Mouse (Mus musculus): Measurements from ENCODE around the gene Nrip1. TPM values are rescaled to one million over a fixed set of nuclear protein-coding genes. Genes with fewer than 3 reads are reported as not detected.

The Nrip1 gene
- polyA plus RNA-seq, 1 experiment from 2014 or later = 35.0 TPM

DNA sequence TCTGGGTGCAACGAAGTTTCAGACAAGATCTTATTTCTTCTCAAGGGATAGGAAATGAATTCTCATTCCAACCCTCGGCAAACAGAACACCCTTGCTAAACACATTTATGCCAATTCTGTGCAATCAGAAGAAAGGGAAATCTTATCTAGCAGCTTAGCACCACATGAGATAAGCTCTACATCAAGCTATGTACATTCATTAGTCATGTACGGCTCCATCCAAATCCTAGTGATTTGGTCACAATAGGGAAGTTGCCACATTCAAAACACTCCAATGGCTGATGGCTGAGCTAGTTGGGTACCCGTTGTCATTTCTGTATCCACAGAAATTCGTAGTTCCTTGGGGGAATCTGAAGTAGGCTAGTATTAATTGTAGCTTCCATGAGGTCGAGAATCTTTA lies 91.8 kb downstream of the Nrip1 start:
- H3K4me3 ChIP-seq (ENCODE audit: low read depth, low read length) = no peak overlapping the region
- H3K4me2 ChIP-seq = no peak overlapping the region
- no peak overlapping the region for H3K9ac ChIP-seq (ENCODE audit: low read depth, low read length)
- H3K27ac ChIP-seq (ENCODE audit: low read depth, low read length) = no peak overlapping the region
- H3K4me1 ChIP-seq (replicated peaks; ENCODE audit: control insufficient read depth, insufficient read depth, low read length) = 0 out of 2 replicates have a peak, but pooled peaks cover 3% of the 10 kb centered on the region
- no peaks in the 10 kb centered on the region for H3K36me3 ChIP-seq (ENCODE audit: control insufficient read depth, insufficient read depth, low read length)
- ATAC-seq (replicated peaks; ENCODE audit: low FRiP score) (no peak), DNase-seq (ENCODE audit: low spot score) (no peak)
- WGBS = 71% methylated on average over 6 of the region's 6 CpGs
- H3K9me3 ChIP-seq (ENCODE audit: control insufficient read depth, low read length) = no peaks in the 10 kb centered on the region
- no peaks in the 10 kb centered on the region for H3K27me3 ChIP-seq (replicated peaks; ENCODE audit: control insufficient read depth, insufficient read depth, low read length)

DNA sequence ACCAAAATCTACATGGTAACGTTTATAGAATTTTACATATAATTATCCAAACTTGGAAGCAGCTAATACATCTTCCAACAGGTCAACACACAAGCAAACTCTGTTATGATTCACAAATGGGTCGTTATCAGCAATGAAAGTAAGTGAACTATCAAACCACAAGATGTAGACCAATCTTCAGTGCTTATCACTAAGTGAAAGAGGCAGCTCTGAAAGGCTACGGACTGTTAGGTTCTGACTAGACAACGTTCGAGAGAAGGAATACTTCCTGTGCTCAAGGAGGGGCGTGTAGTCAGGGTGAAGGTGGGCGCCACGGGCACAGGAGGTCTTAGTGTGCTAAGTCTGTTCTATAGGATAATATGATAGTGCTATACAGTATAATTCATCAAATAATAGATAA lies 93.3 kb downstream of the Nrip1 start:
- no peaks in the 10 kb centered on the region for H3K27me3 ChIP-seq (replicated peaks; ENCODE audit: control insufficient read depth, insufficient read depth, low read length)

DNA sequence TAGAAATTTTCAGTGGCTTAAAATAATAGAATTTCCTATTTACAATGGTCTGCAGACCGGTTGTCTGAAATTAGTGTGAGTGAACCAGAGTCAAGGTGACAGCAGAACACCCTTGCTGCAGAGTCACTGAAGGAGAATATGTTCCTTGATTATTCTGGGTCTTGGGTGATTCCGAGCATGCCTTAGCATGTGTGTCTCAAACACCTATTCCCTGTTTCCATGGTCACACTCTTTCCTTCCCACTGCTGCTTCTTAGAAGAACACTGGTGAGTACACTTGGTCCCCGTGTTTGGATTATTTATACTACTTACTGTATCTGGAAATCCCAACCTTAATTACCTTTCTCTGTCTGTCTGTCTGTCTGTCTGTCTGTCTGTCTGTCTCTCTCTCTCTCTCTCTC lies 97.4 kb downstream of the Nrip1 start:
- H3K4me3 ChIP-seq (ENCODE audit: low read depth, low read length) = no peak overlapping the region
- H3K9me3 ChIP-seq (ENCODE audit: control insufficient read depth, low read length) = no peaks in the 10 kb centered on the region
- 80% methylated on average over 3 of the region's 3 CpGs for WGBS
- H3K36me3 ChIP-seq (ENCODE audit: control insufficient read depth, insufficient read depth, low read length) = no peaks in the 10 kb centered on the region
- no peak overlapping the region for H3K27ac ChIP-seq (ENCODE audit: low read depth, low read length)
- H3K4me2 ChIP-seq = no peak overlapping the region
- no peak for DNase-seq (ENCODE audit: low spot score)
- ATAC-seq (replicated peaks; ENCODE audit: low FRiP score) = no peak
- H3K4me1 ChIP-seq (replicated peaks; ENCODE audit: control insufficient read depth, insufficient read depth, low read length) = no peaks in the 10 kb centered on the region
- H3K27me3 ChIP-seq (replicated peaks; ENCODE audit: control insufficient read depth, insufficient read depth, low read length) = no peaks in the 10 kb centered on the region
- H3K9ac ChIP-seq (ENCODE audit: low read depth, low read length) = no peak overlapping the region

More for the DNA sequence above, 93.3 kb downstream of the Nrip1 start:
- H3K9ac ChIP-seq (ENCODE audit: low read depth, low read length) = no peak overlapping the region
- no peaks in the 10 kb centered on the region for H3K36me3 ChIP-seq (ENCODE audit: control insufficient read depth, insufficient read depth, low read length)
- H3K27ac ChIP-seq (ENCODE audit: low read depth, low read length) = no peak overlapping the region
- 0 out of 2 replicates have a peak, but pooled peaks cover 3% of the 10 kb centered on the region for H3K4me1 ChIP-seq (replicated peaks; ENCODE audit: control insufficient read depth, insufficient read depth, low read length)
- ATAC-seq (replicated peaks; ENCODE audit: low FRiP score) (peak; percentile 54), DNase-seq (ENCODE audit: low spot score) (no peak)
- 57% methylated on average over 8 of the region's 8 CpGs for WGBS
- no peak overlapping the region for H3K4me2 ChIP-seq
- no peak overlapping the region for H3K4me3 ChIP-seq (ENCODE audit: low read depth, low read length)
- no peaks in the 10 kb centered on the region for H3K9me3 ChIP-seq (ENCODE audit: control insufficient read depth, low read length)

DNA sequence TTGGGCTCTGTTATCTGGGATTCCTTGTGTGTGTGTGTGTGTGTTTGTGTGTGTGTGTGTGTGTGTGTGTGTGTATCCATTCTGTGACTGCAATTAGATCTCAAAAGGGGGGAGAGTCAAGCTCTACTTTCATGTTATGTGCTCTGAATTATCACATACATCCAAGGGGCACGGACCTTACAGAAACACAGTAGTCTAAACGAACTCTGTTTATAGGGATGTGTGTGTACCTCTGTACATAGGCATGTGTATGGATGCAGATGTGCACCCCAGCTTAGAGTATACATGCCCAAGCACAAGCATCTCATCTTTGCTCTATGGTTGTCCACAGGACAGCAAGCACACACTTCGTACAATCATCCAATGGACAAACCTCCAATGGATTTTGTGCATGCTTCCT lies 98.0 kb downstream of the Nrip1 start:
- 77% methylated on average over 3 of the region's 3 CpGs for WGBS
- H3K4me1 ChIP-seq (replicated peaks; ENCODE audit: control insufficient read depth, insufficient read depth, low read length) = no peaks in the 10 kb centered on the region
- no peaks in the 10 kb centered on the region for H3K27me3 ChIP-seq (replicated peaks; ENCODE audit: control insufficient read depth, insufficient read depth, low read length)
- H3K4me2 ChIP-seq = no peak overlapping the region
- no peak overlapping the region for H3K27ac ChIP-seq (ENCODE audit: low read depth, low read length)
- no peak for DNase-seq (ENCODE audit: low spot score)
- no peak for ATAC-seq (replicated peaks; ENCODE audit: low FRiP score)
- no peaks in the 10 kb centered on the region for H3K9me3 ChIP-seq (ENCODE audit: control insufficient read depth, low read length)
- H3K4me3 ChIP-seq (ENCODE audit: low read depth, low read length) = no peak overlapping the region
- no peaks in the 10 kb centered on the region for H3K36me3 ChIP-seq (ENCODE audit: control insufficient read depth, insufficient read depth, low read length)
- no peak overlapping the region for H3K9ac ChIP-seq (ENCODE audit: low read depth, low read length)

DNA sequence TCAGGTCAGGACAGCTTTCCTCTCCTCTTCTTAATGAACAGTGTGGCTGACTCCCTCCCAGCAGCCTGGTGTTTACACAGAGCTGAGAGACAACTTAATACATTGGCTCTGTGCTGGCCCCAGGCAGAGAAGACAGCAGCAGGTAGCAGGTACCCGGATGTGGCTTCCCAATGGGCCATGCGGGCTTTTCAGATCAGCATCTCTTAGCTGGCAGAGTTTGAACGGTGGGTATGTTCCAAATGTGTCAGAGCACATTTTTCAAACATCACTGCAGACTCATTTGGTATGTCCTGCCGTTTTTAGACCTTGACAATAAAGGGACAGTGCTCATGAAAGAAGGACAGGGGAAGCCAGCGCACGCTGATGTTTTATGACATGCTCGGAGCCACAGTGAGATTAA lies 98.5 kb downstream of the Nrip1 start:
- no peak overlapping the region for H3K9ac ChIP-seq (ENCODE audit: low read depth, low read length)
- no peak overlapping the region for H3K4me3 ChIP-seq (ENCODE audit: low read depth, low read length)
- 78% methylated on average over 7 of the region's 7 CpGs for WGBS
- H3K27me3 ChIP-seq (replicated peaks; ENCODE audit: control insufficient read depth, insufficient read depth, low read length) = no peaks in the 10 kb centered on the region
- no peaks in the 10 kb centered on the region for H3K4me1 ChIP-seq (replicated peaks; ENCODE audit: control insufficient read depth, insufficient read depth, low read length)
- ATAC-seq (replicated peaks; ENCODE audit: low FRiP score) = no peak
- H3K4me2 ChIP-seq = no peak overlapping the region
- DNase-seq (ENCODE audit: low spot score) = no peak
- no peaks in the 10 kb centered on the region for H3K36me3 ChIP-seq (ENCODE audit: control insufficient read depth, insufficient read depth, low read length)
- H3K27ac ChIP-seq (ENCODE audit: low read depth, low read length) = no peak overlapping the region
- H3K9me3 ChIP-seq (ENCODE audit: control insufficient read depth, low read length) = no peaks in the 10 kb centered on the region

DNA sequence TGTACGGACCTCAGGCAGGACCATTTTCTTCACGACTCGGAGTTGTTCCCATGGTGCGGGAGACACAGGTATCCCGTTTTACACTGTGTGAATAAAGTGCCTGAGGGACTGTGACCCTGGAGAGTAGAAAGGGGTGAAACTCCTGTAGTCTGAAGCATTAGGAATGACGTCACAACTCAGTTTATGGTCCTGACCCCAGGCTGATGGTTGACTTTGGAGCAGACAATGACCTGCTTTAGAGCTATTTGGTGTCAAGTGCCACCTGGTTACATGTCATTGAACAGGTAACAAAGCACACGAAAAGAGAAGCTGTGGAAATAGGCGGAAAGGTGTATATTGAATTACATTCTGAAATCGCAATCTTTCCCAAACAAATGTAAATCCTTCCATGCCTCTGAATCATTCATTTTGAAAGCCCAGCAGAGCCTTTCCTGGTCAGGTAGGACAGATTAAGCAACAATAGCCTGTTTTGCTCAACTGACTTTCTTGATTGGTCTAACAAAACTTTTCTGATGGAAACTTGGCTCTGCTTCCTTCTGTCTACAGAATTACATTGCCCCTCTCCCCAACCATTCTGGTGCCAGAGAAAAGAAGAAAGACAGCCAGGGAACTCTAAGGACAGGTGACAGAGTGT lies 106.9 kb downstream of the Nrip1 start:
- Histone ChIP-seq H3K9ac (ENCODE audit: low read depth, low read length) (no peak overlapping the region), H3K27me3 (replicated peaks; ENCODE audit: control insufficient read depth, insufficient read depth, low read length) (no peaks in the 10 kb centered on the region), H3K36me3 (ENCODE audit: control insufficient read depth, insufficient read depth, low read length) (no peaks in the 10 kb centered on the region), H3K4me1 (replicated peaks; ENCODE audit: control insufficient read depth, insufficient read depth, low read length) (no peaks in the 10 kb centered on the region), H3K4me3 (ENCODE audit: low read depth, low read length) (no peak overlapping the region), H3K9me3 (ENCODE audit: control insufficient read depth, low read length) (no peaks in the 10 kb centered on the region), H3K27ac (ENCODE audit: low read depth, low read length) (no peak overlapping the region), H3K4me2 (no peak overlapping the region)
- DNase-seq (ENCODE audit: low spot score) (no peak), ATAC-seq (replicated peaks; ENCODE audit: low FRiP score) (no peak)
- WGBS = 82% methylated on average over 9 of the region's 9 CpGs

DNA sequence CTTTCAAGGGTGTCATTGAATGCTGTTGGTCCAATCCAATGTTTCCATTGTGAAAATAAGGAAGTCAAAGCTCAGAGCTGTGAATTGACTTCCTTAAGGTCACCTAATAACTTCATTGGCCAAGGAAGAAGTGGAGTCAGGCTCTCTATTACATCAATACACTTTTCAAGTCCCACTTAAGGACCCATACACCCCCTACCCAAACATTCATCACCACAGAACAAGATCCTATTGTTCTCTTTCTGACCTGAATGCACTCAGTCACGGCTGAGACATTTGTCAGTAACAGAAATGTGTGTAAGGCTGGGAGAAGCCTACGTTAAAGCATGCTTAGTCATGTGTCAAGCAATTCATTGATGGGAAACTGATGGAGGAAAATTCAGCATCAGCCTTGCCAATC lies 107.8 kb downstream of the Nrip1 start:
- H3K36me3 ChIP-seq (ENCODE audit: control insufficient read depth, insufficient read depth, low read length) = no peaks in the 10 kb centered on the region
- 79% methylated on average over 2 of the region's 2 CpGs for WGBS
- H3K27ac ChIP-seq (ENCODE audit: low read depth, low read length) = no peak overlapping the region
- no peaks in the 10 kb centered on the region for H3K9me3 ChIP-seq (ENCODE audit: control insufficient read depth, low read length)
- H3K27me3 ChIP-seq (replicated peaks; ENCODE audit: control insufficient read depth, insufficient read depth, low read length) = no peaks in the 10 kb centered on the region
- DNase-seq (ENCODE audit: low spot score) (no peak), ATAC-seq (replicated peaks; ENCODE audit: low FRiP score) (no peak)
- H3K4me1 ChIP-seq (replicated peaks; ENCODE audit: control insufficient read depth, insufficient read depth, low read length) = no peaks in the 10 kb centered on the region
- no peak overlapping the region for H3K4me2 ChIP-seq
- H3K4me3 ChIP-seq (ENCODE audit: low read depth, low read length) = no peak overlapping the region
- H3K9ac ChIP-seq (ENCODE audit: low read depth, low read length) = no peak overlapping the region

DNA sequence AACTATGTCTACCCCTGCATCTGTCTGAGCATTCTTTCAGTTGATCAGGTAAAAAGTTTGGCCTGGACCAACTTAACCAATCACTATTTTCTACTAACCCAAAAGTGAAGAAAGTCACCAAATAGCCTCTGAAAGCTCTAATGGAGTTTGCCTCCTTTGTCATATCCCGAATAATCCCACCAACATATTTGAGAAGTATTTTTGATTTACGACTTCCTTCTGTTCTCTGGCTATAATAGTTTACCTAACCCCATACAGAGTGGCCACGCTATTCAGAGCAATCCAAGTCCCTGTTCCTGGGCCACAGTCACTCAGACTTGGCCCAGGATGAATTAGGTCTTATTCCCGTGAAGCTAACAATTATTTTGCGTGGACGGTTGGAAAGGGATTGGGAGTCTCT lies 108.3 kb downstream of the Nrip1 start:
- ATAC-seq (replicated peaks; ENCODE audit: low FRiP score) (no peak), DNase-seq (ENCODE audit: low spot score) (no peak)
- Histone ChIP-seq H3K36me3 (ENCODE audit: control insufficient read depth, insufficient read depth, low read length) (no peaks in the 10 kb centered on the region), H3K4me3 (ENCODE audit: low read depth, low read length) (no peak overlapping the region), H3K4me2 (no peak overlapping the region), H3K27ac (ENCODE audit: low read depth, low read length) (no peak overlapping the region), H3K9me3 (ENCODE audit: control insufficient read depth, low read length) (no peaks in the 10 kb centered on the region), H3K27me3 (replicated peaks; ENCODE audit: control insufficient read depth, insufficient read depth, low read length) (no peaks in the 10 kb centered on the region), H3K9ac (ENCODE audit: low read depth, low read length) (no peak overlapping the region), H3K4me1 (replicated peaks; ENCODE audit: control insufficient read depth, insufficient read depth, low read length) (no peaks in the 10 kb centered on the region)
- WGBS = 84% methylated on average over 6 of the region's 6 CpGs

DNA sequence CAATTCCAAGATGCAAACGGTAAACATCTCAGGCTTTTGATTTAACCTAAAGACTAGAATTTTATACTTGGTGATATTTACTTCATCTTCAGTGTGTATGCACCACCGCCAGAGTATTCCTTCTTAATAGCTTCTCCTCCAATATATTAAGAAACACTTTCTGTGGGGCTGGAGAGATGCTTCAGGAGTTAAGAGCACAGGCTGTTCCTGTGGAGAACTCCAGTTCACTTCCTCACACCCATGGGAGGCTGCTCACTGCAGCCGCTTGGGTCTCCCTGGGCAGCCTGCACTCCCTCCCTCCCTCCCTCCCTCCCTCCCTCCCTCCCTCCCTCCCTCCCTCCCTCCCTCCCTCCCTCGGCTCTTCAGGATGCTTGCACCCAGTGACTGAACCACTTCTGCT lies 110.2 kb downstream of the Nrip1 start:
- no peaks in the 10 kb centered on the region for H3K27me3 ChIP-seq (replicated peaks; ENCODE audit: control insufficient read depth, insufficient read depth, low read length)
- WGBS = 54% methylated on average over 3 of the region's 4 CpGs
- no peaks in the 10 kb centered on the region for H3K4me1 ChIP-seq (replicated peaks; ENCODE audit: control insufficient read depth, insufficient read depth, low read length)
- no peak overlapping the region for H3K4me2 ChIP-seq
- DNase-seq (ENCODE audit: low spot score) (no peak), ATAC-seq (replicated peaks; ENCODE audit: low FRiP score) (no peak)
- no peak overlapping the region for H3K9ac ChIP-seq (ENCODE audit: low read depth, low read length)
- no peaks in the 10 kb centered on the region for H3K36me3 ChIP-seq (ENCODE audit: control insufficient read depth, insufficient read depth, low read length)
- no peaks in the 10 kb centered on the region for H3K9me3 ChIP-seq (ENCODE audit: control insufficient read depth, low read length)
- H3K4me3 ChIP-seq (ENCODE audit: low read depth, low read length) = no peak overlapping the region
- H3K27ac ChIP-seq (ENCODE audit: low read depth, low read length) = no peak overlapping the region

Measured in liver, embryonic 11.5 days (tissue).